Mouse (Mus musculus) cerebellum, adult 11-12 months (tissue): ENCODE results near the gene Trib2.

Source experiments
- DNase-seq: peaks from one replicate; pipeline ENCODE4 v3.0.0; 2022

Trib2 gene

DNA sequence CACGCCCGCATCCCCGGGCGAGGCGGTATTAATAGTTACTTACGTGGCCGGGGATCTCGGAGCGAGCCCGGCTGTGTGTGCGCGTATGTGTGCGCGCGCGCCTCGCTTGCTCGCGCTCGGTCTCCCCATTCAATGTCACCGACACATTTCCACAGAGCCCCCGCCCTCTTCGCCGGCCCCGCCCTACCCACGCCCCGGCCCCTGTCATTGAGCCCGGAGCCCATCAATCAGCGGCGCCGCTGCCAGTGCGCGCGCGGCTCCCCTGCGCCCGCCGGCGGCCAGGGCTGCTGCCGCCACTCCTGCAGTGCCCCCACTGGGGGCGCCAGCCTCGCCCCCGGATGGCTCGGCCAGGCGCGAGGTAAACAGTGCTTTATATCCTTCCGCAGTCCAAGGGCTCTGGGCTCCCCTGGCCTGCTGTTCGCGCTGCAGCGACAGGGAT, at the start of gene Trib2:
Gene Trib2, minus strand, starts transcription at position 183 of the 439 bp plus-strand sequence.
- DNase-seq, result peak; percentile 61

DNA sequence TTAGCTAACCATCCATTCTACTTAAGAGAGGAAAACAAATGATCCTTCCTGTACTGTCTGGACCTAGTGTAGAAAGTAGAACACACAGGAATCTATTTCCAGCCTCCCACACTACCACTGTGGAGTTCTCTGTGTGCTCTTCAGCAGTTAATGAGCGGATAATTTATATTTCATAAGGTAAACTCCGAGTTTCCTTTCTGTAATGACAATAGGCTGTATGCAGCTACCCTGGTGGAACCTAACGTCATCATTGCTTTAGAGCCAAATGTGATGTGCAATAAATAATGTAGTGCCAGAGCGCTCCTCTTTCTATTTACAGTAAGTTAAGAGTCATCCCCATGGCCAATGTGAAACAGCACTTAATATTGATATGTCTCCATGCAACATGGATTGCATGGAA, 41.3 kb upstream of the Trib2 start:
- no peak for DNase-seq

GRCm38 (mm10) chr12:15855891-15856290, 39.2 kb upstream of the Trib2 start:
- no peak for DNase-seq

DNA sequence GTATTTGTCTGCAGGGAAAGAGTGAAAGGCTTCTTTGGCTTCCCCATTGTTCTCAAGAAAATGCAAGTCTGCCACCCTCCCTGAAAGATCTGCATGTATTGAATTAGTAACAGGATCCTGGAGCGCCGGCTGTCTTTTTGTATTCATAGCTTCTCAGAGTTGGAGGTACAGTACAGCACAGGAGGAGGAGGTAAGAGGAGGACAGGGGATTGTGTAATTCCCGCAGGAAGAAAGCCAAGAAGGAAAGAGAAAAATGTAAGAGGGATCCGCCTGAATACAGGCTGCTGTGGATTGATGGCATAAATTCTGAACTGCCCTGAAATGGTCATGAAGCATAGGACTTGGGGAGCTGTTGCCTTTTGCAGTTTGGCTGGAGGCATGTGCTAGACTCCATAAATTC, 36.1 kb upstream of the Trib2 start:
- no peak for DNase-seq

- no peak for DNase-seq
Observed at GRCm38 (mm10) chr12:15852031-15852430, 35.3 kb upstream of the Trib2 start.

- DNase-seq, result peak; percentile 14
Observed at GRCm38 (mm10) chr12:15850441-15850895, 33.7 kb upstream of the Trib2 start.

- DNase-seq, result peak; percentile 86
Observed at GRCm38 (mm10) chr12:15849861-15850294, 33.2 kb upstream of the Trib2 start.

DNA sequence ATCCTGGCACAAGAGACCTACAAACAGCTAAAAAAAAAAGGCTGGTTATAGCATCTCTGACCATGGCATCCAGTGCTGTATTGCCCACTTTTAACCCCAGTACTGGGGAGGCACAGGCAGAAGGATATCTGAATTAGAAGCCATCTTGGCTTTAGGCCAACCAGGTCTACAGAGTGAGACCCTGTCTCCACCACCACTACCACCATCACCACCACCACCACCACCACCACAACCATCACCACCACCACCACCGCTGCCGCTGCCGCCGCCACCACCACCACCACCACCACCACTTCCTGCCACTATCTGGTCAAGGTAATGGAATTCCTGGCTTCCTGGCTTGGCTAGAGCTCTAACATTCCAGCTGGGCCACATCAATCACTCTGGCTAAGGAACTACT, 31.7 kb upstream of the Trib2 start:
- DNase-seq, result no peak

- DNase-seq, result no peak
Observed at GRCm38 (mm10) chr12:15844701-15845100, 28.0 kb upstream of the Trib2 start.

- DNase-seq, result no peak
Observed at GRCm38 (mm10) chr12:15840864-15841557, 24.3 kb upstream of the Trib2 start.

DNA sequence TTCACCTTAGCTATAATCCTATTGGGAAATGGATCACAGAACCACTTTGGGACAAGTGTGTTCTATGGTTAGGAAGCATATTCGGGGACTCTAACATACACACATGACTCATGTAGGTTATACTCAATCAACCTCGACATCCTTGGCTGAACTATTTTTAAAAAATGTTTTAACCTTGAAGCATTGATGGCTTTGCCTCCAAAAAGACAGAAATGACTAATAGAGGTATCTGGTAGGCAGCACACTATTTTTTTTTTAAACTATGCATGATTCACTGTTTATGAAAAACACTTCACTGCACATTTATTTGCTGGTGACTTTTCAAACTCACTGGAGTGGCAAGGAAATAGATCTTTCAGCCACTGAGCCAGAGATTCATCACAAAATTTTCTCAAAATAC, 21.5 kb upstream of the Trib2 start:
- no peak for DNase-seq

- no peak for DNase-seq
Observed at GRCm38 (mm10) chr12:15837566-15837965, 20.8 kb upstream of the Trib2 start.

- no peak for DNase-seq
Observed at GRCm38 (mm10) chr12:15832674-15833052, 15.9 kb upstream of the Trib2 start.

GRCm38 (mm10) chr12:15831941-15832673, 15.4 kb upstream of the Trib2 start:
- DNase-seq, result no peak

DNA sequence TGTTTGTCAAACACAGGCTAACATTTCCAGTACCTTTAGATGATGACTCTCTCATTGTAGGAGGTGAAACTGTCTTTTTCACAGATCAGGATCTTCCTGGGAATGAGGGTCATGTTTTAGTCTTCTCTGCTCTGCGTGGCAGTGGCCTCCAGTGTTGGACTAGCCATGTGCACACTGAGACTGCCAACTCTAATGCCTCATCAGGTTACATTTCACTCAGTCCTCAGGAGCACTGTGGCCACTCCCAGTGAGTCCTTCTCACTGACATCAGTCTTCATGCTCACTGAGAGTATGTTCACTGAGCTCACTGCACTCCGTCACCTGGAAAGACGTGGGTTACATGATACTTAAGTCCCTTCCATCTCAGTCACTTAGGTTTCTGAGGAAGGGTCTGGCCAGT, 14.0 kb upstream of the Trib2 start:
- DNase-seq, result no peak

- DNase-seq, result no peak
Observed at GRCm38 (mm10) chr12:15828815-15829398, 12.2 kb upstream of the Trib2 start.

DNA sequence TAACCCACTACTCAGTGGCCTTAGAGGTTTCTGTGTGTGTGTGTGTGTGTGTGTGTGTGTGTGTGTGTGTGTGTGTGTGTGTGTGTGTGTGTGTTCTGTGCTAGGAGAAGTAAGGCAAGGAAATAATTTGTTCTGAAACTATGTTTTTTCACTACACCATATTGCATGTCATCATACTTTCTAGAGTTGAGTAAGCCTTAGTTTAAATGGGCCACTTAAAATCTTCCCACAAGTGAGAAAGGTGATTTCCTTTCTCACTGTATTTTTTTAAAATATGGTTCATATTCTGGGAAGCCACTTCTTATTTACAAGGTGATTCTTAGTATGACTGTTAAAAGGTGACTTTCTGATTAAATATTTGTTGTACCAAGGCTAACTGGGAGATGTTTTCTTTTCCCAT, 4.3 kb upstream of the Trib2 start:
- no peak for DNase-seq

DNA sequence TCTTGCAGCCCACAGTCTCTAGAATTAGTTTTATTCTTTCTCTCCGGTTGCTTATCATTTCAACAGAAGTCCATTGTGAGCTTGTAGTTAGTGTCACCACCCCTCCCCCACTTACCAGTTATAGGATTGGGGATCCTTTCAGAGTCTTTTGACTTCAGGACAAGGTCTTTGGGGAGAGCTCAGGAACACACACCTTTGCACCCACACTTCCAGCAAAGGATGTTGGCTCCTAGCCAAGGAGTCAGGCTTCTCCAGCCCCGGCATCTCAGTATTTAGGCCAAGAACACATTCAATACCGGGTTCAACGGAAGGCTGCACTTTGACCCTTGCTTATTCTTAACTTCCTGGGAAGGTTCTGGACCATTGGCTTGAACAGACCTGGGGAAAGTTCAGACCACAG, 643 bp upstream of the Trib2 start:
- DNase-seq, result no peak

DNA sequence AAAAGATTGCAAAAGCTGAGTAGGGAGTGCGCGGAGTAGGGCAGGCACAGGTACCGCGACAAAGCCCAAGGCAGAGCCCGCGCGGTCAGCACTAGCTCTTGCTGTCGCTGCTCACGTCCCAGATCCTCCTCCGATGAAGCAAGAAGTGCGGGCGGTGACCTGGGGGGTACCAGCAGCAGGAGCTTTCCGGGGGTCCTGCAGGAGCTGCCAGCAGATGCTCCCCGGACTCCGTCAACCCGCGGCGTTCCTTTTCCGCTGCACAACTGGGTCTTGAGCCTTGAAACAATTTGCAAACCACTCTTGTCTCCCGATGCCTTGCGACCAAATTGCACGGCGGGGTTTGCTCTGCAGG, 492 bp downstream of the Trib2 start:
- DNase-seq, result no peak

DNA sequence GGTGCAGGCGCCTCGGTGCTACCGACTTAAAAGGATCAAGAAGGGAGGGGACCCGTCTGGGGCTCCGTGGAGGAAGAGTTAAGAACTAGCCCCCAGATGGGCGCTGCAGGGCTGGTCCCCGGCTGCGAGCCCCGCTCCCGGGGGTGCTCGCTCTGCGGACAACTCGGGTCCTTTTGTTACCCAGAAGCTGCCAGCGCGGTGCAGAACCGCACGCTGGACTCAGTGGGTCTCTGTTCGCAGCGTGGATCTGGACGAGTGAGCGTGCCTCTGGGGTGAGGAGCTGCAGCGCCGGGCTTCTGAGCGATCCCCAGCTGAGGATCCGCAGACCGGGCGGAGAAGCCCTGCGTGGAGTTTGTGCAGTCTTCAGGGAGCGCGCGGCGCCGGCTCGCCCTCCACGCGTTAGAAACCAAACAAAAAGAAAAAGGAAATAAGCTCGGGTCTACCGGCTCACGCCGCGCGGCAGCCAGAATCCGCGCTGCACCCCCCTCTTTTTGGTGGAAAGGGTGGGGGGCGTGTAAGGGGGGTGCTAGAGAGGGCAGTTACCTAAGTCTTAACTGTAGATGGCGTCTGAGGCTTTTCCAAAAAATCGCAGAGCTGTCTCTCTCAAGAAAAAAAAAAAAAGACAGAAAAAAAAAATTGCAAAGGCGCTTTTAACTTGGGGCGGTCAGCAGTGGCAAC, 1.0 kb downstream of the Trib2 start:
- DNase-seq, result peak; percentile 24

DNA sequence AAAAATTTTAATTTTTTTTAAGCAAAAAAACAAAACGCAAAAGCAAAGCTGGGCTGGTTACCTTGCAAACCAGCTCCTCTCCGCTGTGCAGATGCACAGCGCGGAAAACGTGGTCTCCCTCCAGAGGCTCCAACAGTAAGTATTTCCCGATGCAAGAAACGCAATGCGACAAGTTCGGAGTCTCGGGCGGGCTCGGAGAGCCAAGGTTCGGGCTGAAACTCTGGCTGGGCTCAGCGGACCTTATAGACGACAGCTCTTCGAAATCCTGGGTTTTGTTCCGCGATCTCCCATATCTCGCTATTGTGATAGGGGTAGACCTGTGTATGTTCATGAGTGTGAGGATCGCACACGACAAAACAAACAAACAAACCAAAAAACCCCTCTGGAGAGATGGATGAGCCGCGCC, 1.5 kb downstream of the Trib2 start:
- no peak for DNase-seq

DNA sequence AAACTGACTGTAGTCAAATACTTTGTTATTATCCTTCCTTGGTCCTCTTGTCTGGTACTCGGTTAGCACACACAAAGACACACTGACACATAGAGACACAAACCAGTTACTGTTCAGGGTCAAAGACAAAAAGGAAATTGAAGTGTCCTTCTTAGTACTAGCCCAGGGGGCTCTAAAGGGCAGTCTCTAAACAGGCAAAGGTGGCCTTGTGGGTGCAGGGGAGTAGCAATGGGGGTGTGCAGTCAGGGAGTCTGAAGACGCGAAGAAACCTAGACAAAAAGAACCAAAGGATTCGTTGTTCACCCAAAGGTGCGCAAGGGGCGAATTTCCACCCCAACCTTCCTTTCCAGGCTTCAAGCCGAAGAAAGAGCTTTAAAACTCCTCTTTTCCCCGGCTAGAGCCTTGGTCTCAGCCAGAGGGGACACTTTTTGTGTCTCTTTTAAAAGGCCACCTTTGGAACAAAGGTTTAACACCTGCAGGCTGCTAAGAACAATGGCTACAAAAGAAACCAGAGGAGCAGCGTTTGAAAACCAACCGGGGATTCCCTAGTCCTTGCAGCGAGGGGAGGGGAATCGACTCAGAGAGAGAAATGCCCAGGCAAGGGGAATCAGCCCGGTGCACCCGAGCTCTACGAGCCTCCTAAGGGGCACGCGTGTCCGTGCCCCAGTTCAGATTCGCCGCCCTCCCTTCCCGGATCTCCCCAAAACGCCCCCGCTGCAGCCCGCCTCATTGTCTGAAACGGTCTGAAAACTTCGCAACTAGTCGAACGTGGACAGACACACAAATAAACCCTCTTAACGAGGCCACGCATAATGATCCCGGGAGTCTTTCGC, 2.3 kb downstream of the Trib2 start:
- no peak for DNase-seq

DNA sequence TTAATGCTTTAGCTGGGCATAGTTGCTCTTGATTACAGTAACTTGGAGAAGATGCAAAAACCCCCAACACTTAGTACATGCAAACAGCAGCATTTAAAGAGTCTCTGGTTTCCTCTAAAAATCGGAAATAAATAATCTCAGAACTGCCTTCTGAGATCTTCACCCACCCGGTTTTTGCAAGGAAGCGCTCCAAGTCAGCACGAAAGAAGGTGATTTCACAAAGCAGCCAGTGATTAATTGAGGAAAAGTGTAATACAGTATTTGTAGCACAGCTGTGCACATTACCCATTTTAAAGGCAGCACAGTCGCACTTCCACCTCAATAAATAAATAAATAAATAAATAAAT, 2.9 kb downstream of the Trib2 start:
- DNase-seq, result no peak
